Mouse (Mus musculus): Measurements from ENCODE around the gene Flt1.

- TF ChIP-seq ZNF384 (IDR thresholded peaks at IDR 0.05; ENCODE audit: low read depth, low read length), result no peak
- TF ChIP-seq CHD2 (IDR thresholded peaks at IDR 0.05; ENCODE audit: low read depth, low read length), result no peak
- no peak for TF ChIP-seq HCFC1 (IDR thresholded peaks at IDR 0.05; ENCODE audit: borderline replicate concordance, insufficient read depth, low read length)
Observed at GRCm38 (mm10) chr5:147542291-147542690, 183.5 kb downstream of the Flt1 start.
